Mouse (Mus musculus): Measurements from ENCODE around the gene Elovl2. TPM values are rescaled to one million over a fixed set of nuclear protein-coding genes. Genes with fewer than 3 reads are reported as not detected.

The Elovl2 gene
- total RNA-seq, 1 experiment, result 3.7 TPM

- DNase-seq (ENCODE audit: low read depth, low spot score), result no peak
- no peak overlapping the region for H3K4me3 ChIP-seq (ENCODE audit: insufficient read depth in 1 of 2, low read depth in 1 of 2, low read length in 2 of 2, poor library complexity in 1 of 2, severe bottlenecking in 1 of 2)
- H3K9me3 ChIP-seq (ENCODE audit: control insufficient read depth, insufficient read depth, low read depth, low read length), result no peaks in the 10 kb centered on the region
- no peaks in the 10 kb centered on the region for H3K4me1 ChIP-seq (ENCODE audit: control insufficient read depth in 2 of 2, insufficient read depth in 2 of 2, low read length in 2 of 2, poor library complexity in 1 of 2)
- TF ChIP-seq HCFC1 (IDR thresholded peaks at IDR 0.05; ENCODE audit: borderline replicate concordance, insufficient read depth, low read length), result no peak
- TF ChIP-seq MAFK (IDR thresholded peaks at IDR 0.05; ENCODE audit: insufficient read depth, low read depth, low read length), result no peak
- TF ChIP-seq ZC3H11A (IDR thresholded peaks at IDR 0.05; ENCODE audit: borderline replicate concordance, low read depth, low read length), result no peak
- no peak for TF ChIP-seq ZNF384 (IDR thresholded peaks at IDR 0.05; ENCODE audit: low read depth, low read length)
- no peak for TF ChIP-seq CHD2 (IDR thresholded peaks at IDR 0.05; ENCODE audit: low read depth, low read length)
- in situ Hi-C loops (cut with MboI; ENCODE audit: low sequenced_read_pairs in 2 of 2, unreplicated experiment in 2 of 2), result no loop called here
- H3K27ac ChIP-seq (ENCODE audit: insufficient read depth, low read depth, low read length, poor library complexity, severe bottlenecking), result no peak overlapping the region
- H3K9ac ChIP-seq (ENCODE audit: insufficient read depth, low read depth, low read length, poor library complexity, severe bottlenecking), result no peak overlapping the region
- H3K36me3 ChIP-seq (ENCODE audit: control insufficient read depth, insufficient read depth, low read length, poor library complexity, severe bottlenecking), result no peaks in the 10 kb centered on the region
These were observed 37.6 kb upstream of the Elovl2 start for GRCm38 (mm10) chr13:41257851-41258250.

- in situ Hi-C loops (cut with MboI; ENCODE audit: low sequenced_read_pairs in 2 of 2, unreplicated experiment in 2 of 2), result no loop called here
- no peaks in the 10 kb centered on the region for H3K9me3 ChIP-seq (ENCODE audit: control insufficient read depth, insufficient read depth, low read depth, low read length)
- no peak overlapping the region for H3K27ac ChIP-seq (ENCODE audit: insufficient read depth, low read depth, low read length, poor library complexity, severe bottlenecking)
- no peak for TF ChIP-seq ZNF384 (IDR thresholded peaks at IDR 0.05; ENCODE audit: low read depth, low read length)
- no peak for TF ChIP-seq MAFK (IDR thresholded peaks at IDR 0.05; ENCODE audit: insufficient read depth, low read depth, low read length)
- TF ChIP-seq HCFC1 (IDR thresholded peaks at IDR 0.05; ENCODE audit: borderline replicate concordance, insufficient read depth, low read length), result no peak
- no peak for TF ChIP-seq CHD2 (IDR thresholded peaks at IDR 0.05; ENCODE audit: low read depth, low read length)
- no peak for TF ChIP-seq ZC3H11A (IDR thresholded peaks at IDR 0.05; ENCODE audit: borderline replicate concordance, low read depth, low read length)
- no peak overlapping the region for H3K9ac ChIP-seq (ENCODE audit: insufficient read depth, low read depth, low read length, poor library complexity, severe bottlenecking)
- no peak overlapping the region for H3K4me3 ChIP-seq (ENCODE audit: insufficient read depth in 1 of 2, low read depth in 1 of 2, low read length in 2 of 2, poor library complexity in 1 of 2, severe bottlenecking in 1 of 2)
- no peaks in the 10 kb centered on the region for H3K36me3 ChIP-seq (ENCODE audit: control insufficient read depth, insufficient read depth, low read length, poor library complexity, severe bottlenecking)
- peaks cover 0 to 3% of the 10 kb centered on the region in 2 experiments; a peak in 2 of 4 replicates for H3K4me1 ChIP-seq (ENCODE audit: control insufficient read depth in 2 of 2, insufficient read depth in 2 of 2, low read length in 2 of 2, poor library complexity in 1 of 2)
- no peak for DNase-seq (ENCODE audit: low read depth, low spot score)
These were observed 36.8 kb upstream of the Elovl2 start for GRCm38 (mm10) chr13:41256962-41257361.

- Histone ChIP-seq H3K4me3 (ENCODE audit: insufficient read depth in 1 of 2, low read depth in 1 of 2, low read length in 2 of 2, poor library complexity in 1 of 2, severe bottlenecking in 1 of 2) (no peak overlapping the region), H3K9ac (ENCODE audit: insufficient read depth, low read depth, low read length, poor library complexity, severe bottlenecking) (no peak overlapping the region), H3K27ac (ENCODE audit: insufficient read depth, low read depth, low read length, poor library complexity, severe bottlenecking) (no peak overlapping the region), H3K9me3 (ENCODE audit: control insufficient read depth, insufficient read depth, low read depth, low read length) (no peaks in the 10 kb centered on the region), H3K36me3 (ENCODE audit: control insufficient read depth, insufficient read depth, low read length, poor library complexity, severe bottlenecking) (no peaks in the 10 kb centered on the region), H3K4me1 (ENCODE audit: control insufficient read depth in 2 of 2, insufficient read depth in 2 of 2, low read length in 2 of 2, poor library complexity in 1 of 2) (peaks cover 0 to 3% of the 10 kb centered on the region in 2 experiments; a peak in 2 of 4 replicates)
- DNase-seq (ENCODE audit: low read depth, low spot score), result no peak
- in situ Hi-C loops (cut with MboI; ENCODE audit: low sequenced_read_pairs in 2 of 2, unreplicated experiment in 2 of 2), result no loop called here
- no peak for TF ChIP-seq ZNF384 (IDR thresholded peaks at IDR 0.05; ENCODE audit: low read depth, low read length)
- no peak for TF ChIP-seq CHD2 (IDR thresholded peaks at IDR 0.05; ENCODE audit: low read depth, low read length)
- no peak for TF ChIP-seq MAFK (IDR thresholded peaks at IDR 0.05; ENCODE audit: insufficient read depth, low read depth, low read length)
- TF ChIP-seq HCFC1 (IDR thresholded peaks at IDR 0.05; ENCODE audit: borderline replicate concordance, insufficient read depth, low read length), result no peak
- no peak for TF ChIP-seq ZC3H11A (IDR thresholded peaks at IDR 0.05; ENCODE audit: borderline replicate concordance, low read depth, low read length)
These were observed 35.9 kb upstream of the Elovl2 start for GRCm38 (mm10) chr13:41256126-41256525.

GRCm38 (mm10) chr13:41252736-41253135, 32.5 kb upstream of the Elovl2 start:
- Histone ChIP-seq H3K4me3 (ENCODE audit: insufficient read depth in 1 of 2, low read depth in 1 of 2, low read length in 2 of 2, poor library complexity in 1 of 2, severe bottlenecking in 1 of 2) (no peak overlapping the region), H3K27ac (ENCODE audit: insufficient read depth, low read depth, low read length, poor library complexity, severe bottlenecking) (no peak overlapping the region), H3K4me1 (ENCODE audit: control insufficient read depth in 2 of 2, insufficient read depth in 2 of 2, low read length in 2 of 2, poor library complexity in 1 of 2) (peaks cover 2 to 3% of the 10 kb centered on the region in 2 experiments; a peak in 2 of 4 replicates), H3K36me3 (ENCODE audit: control insufficient read depth, insufficient read depth, low read length, poor library complexity, severe bottlenecking) (no peaks in the 10 kb centered on the region), H3K9ac (ENCODE audit: insufficient read depth, low read depth, low read length, poor library complexity, severe bottlenecking) (no peak overlapping the region), H3K9me3 (ENCODE audit: control insufficient read depth, insufficient read depth, low read depth, low read length) (no peaks in the 10 kb centered on the region)
- TF ChIP-seq HCFC1 (IDR thresholded peaks at IDR 0.05; ENCODE audit: borderline replicate concordance, insufficient read depth, low read length) (no peak), ZC3H11A (IDR thresholded peaks at IDR 0.05; ENCODE audit: borderline replicate concordance, low read depth, low read length) (no peak), ZNF384 (IDR thresholded peaks at IDR 0.05; ENCODE audit: low read depth, low read length) (no peak), CHD2 (IDR thresholded peaks at IDR 0.05; ENCODE audit: low read depth, low read length) (no peak), MAFK (IDR thresholded peaks at IDR 0.05; ENCODE audit: insufficient read depth, low read depth, low read length) (no peak)
- in situ Hi-C loops (cut with MboI; ENCODE audit: low sequenced_read_pairs in 2 of 2, unreplicated experiment in 2 of 2), result no loop called here
- no peak for DNase-seq (ENCODE audit: low read depth, low spot score)

- no peak for TF ChIP-seq ZC3H11A (IDR thresholded peaks at IDR 0.05; ENCODE audit: borderline replicate concordance, low read depth, low read length)
- no peak for TF ChIP-seq CHD2 (IDR thresholded peaks at IDR 0.05; ENCODE audit: low read depth, low read length)
- no peak for TF ChIP-seq HCFC1 (IDR thresholded peaks at IDR 0.05; ENCODE audit: borderline replicate concordance, insufficient read depth, low read length)
- no peak for TF ChIP-seq MAFK (IDR thresholded peaks at IDR 0.05; ENCODE audit: insufficient read depth, low read depth, low read length)
- TF ChIP-seq ZNF384 (IDR thresholded peaks at IDR 0.05; ENCODE audit: low read depth, low read length), result no peak
- in situ Hi-C loops (cut with MboI; ENCODE audit: low sequenced_read_pairs in 2 of 2, unreplicated experiment in 2 of 2), result no loop called here
- peaks cover 2 to 3% of the 10 kb centered on the region in 2 experiments; a peak in 2 of 4 replicates for H3K4me1 ChIP-seq (ENCODE audit: control insufficient read depth in 2 of 2, insufficient read depth in 2 of 2, low read length in 2 of 2, poor library complexity in 1 of 2)
- H3K4me3 ChIP-seq (ENCODE audit: insufficient read depth in 1 of 2, low read depth in 1 of 2, low read length in 2 of 2, poor library complexity in 1 of 2, severe bottlenecking in 1 of 2), result no peak overlapping the region
- H3K27ac ChIP-seq (ENCODE audit: insufficient read depth, low read depth, low read length, poor library complexity, severe bottlenecking), result no peak overlapping the region
- no peak for DNase-seq (ENCODE audit: low read depth, low spot score)
- no peak overlapping the region for H3K9ac ChIP-seq (ENCODE audit: insufficient read depth, low read depth, low read length, poor library complexity, severe bottlenecking)
- H3K36me3 ChIP-seq (ENCODE audit: control insufficient read depth, insufficient read depth, low read length, poor library complexity, severe bottlenecking), result no peaks in the 10 kb centered on the region
- H3K9me3 ChIP-seq (ENCODE audit: control insufficient read depth, insufficient read depth, low read depth, low read length), result no peaks in the 10 kb centered on the region
These were observed 31.9 kb upstream of the Elovl2 start for GRCm38 (mm10) chr13:41252141-41252540.
